Mouse (Mus musculus): ENCODE data around the gene Det1. TPM values are rescaled to one million over a fixed set of nuclear protein-coding genes. Genes with fewer than 3 reads are reported as not detected.

The Det1 gene
- total RNA-seq, 1 experiment = 14.5 TPM

DNA sequence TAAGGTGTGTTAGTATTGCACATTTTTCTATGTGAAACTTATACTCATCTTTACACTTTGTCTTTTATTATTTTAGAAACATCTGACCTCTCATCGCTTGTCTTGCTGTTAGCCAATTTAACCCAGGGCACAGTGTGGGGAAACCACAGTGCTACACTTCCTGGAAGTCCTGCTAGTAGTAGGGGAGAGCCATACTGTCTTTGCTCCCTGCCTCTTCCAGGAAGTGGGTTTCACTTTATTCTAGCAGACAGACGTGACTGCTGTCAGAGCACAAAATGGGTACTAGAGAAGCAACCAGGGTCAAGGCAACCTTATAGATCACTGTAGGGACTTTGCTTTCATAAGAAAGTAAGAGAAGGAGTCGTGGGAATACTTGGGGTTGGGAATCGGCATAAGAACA is 7.0 kb upstream of the Det1 start:
- Histone ChIP-seq H3K4me3 (ENCODE audit: insufficient read depth in 1 of 2, low read depth in 1 of 2, low read length in 2 of 2, poor library complexity in 1 of 2, severe bottlenecking in 1 of 2) (no peak overlapping the region), H3K9me3 (ENCODE audit: control insufficient read depth, insufficient read depth, low read depth, low read length) (no peaks in the 10 kb centered on the region), H3K36me3 (ENCODE audit: control insufficient read depth, insufficient read depth, low read length, poor library complexity, severe bottlenecking) (no peaks in the 10 kb centered on the region), H3K4me1 (ENCODE audit: control insufficient read depth in 2 of 2, insufficient read depth in 2 of 2, low read length in 2 of 2, poor library complexity in 1 of 2) (peaks cover 2 to 5% of the 10 kb centered on the region in 2 experiments; a peak in 1 of 4 replicates), H3K9ac (ENCODE audit: insufficient read depth, low read depth, low read length, poor library complexity, severe bottlenecking) (no peak overlapping the region), H3K27ac (ENCODE audit: insufficient read depth, low read depth, low read length, poor library complexity, severe bottlenecking) (no peak overlapping the region)
- in situ Hi-C loops (cut with MboI; ENCODE audit: low sequenced_read_pairs in 2 of 2, unreplicated experiment in 2 of 2) = no loop called here
- no peak for DNase-seq (ENCODE audit: low read depth, low spot score)
- TF ChIP-seq CHD2 (IDR thresholded peaks at IDR 0.05; ENCODE audit: low read depth, low read length) (no peak), ZNF384 (IDR thresholded peaks at IDR 0.05; ENCODE audit: low read depth, low read length) (no peak), MAFK (IDR thresholded peaks at IDR 0.05; ENCODE audit: insufficient read depth, low read depth, low read length) (no peak), ZC3H11A (IDR thresholded peaks at IDR 0.05; ENCODE audit: borderline replicate concordance, low read depth, low read length) (no peak), HCFC1 (IDR thresholded peaks at IDR 0.05; ENCODE audit: borderline replicate concordance, insufficient read depth, low read length) (no peak)

DNA sequence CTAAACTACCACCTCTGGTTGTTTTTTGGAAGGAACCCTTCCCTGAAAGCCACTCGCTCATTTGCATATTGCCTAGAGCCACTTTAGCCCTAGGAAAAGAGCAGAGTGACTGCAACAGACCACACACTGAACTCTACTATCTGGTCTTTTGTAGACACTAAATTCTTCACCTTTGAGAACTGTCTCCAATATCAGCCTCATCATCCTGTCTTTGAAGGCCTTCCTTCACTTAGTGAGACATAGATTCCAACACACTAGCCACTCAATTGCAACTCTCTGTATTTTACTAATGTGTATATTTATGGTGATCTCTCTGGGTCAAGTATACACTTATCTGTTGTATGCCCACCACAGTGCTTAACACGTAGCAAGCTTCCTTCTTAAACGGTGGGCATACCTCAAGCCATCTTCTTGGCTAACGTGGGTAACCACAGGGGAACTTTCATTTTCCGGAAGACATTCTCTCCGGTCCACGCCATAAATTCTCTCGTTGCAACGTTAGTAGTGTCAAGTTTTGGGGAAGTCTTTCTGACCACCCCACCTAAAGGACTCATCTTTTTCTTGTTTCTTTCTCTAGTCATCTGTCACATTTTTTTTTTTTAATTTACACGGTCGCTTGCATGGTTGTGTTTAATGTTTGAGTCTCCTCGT is 872 bp downstream of the Det1 start:
- no peak for DNase-seq (ENCODE audit: low read depth, low spot score)
- Histone ChIP-seq H3K4me3 (ENCODE audit: insufficient read depth in 1 of 2, low read depth in 1 of 2, low read length in 2 of 2, poor library complexity in 1 of 2, severe bottlenecking in 1 of 2) (peak overlapping the region; percentile 80 to 86), H3K36me3 (ENCODE audit: control insufficient read depth, insufficient read depth, low read length, poor library complexity, severe bottlenecking) (peaks cover 12% of the 10 kb centered on the region), H3K9ac (ENCODE audit: insufficient read depth, low read depth, low read length, poor library complexity, severe bottlenecking) (peak overlapping the region; percentile 88), H3K27ac (ENCODE audit: insufficient read depth, low read depth, low read length, poor library complexity, severe bottlenecking) (peak overlapping the region; percentile 71; the same call in 1 of the 2 replicates), H3K9me3 (ENCODE audit: control insufficient read depth, insufficient read depth, low read depth, low read length) (no peaks in the 10 kb centered on the region), H3K4me1 (ENCODE audit: control insufficient read depth in 2 of 2, insufficient read depth in 2 of 2, low read length in 2 of 2, poor library complexity in 1 of 2) (peaks cover 0 to 13% of the 10 kb centered on the region in 2 experiments; a peak in 2 of 4 replicates)
- no peak for TF ChIP-seq CHD2 (IDR thresholded peaks at IDR 0.05; ENCODE audit: low read depth, low read length)
- TF ChIP-seq ZC3H11A (IDR thresholded peaks at IDR 0.05; ENCODE audit: borderline replicate concordance, low read depth, low read length) = no peak
- TF ChIP-seq HCFC1 (IDR thresholded peaks at IDR 0.05; ENCODE audit: borderline replicate concordance, insufficient read depth, low read length) = no peak
- no peak for TF ChIP-seq ZNF384 (IDR thresholded peaks at IDR 0.05; ENCODE audit: low read depth, low read length)
- TF ChIP-seq MAFK (IDR thresholded peaks at IDR 0.05; ENCODE audit: insufficient read depth, low read depth, low read length) = no peak
- in situ Hi-C loops (cut with MboI; ENCODE audit: low sequenced_read_pairs in 2 of 2, unreplicated experiment in 2 of 2) = no loop called here

DNA sequence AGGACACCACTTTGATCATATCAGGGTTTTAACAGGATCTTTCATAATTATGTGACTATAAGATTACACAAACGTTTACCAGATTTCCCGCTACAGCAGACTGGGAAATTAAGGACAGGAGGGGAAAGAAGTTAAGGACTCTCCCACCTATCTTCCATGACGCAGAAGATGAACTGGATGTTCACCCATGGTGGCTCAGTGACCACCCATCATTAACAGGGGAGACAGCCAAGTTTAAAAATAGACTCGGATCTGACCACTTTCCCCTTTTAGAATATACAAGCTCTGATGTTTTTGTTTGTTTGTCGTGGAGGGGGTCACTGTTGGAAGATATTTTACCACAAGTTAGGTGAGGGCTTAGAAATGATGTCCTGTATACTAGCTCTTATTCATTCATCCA is 5.5 kb downstream of the Det1 start:
- H3K27ac ChIP-seq (ENCODE audit: insufficient read depth, low read depth, low read length, poor library complexity, severe bottlenecking) = no peak overlapping the region
- no peak for TF ChIP-seq HCFC1 (IDR thresholded peaks at IDR 0.05; ENCODE audit: borderline replicate concordance, insufficient read depth, low read length)
- no peak for TF ChIP-seq CHD2 (IDR thresholded peaks at IDR 0.05; ENCODE audit: low read depth, low read length)
- no peak for TF ChIP-seq ZC3H11A (IDR thresholded peaks at IDR 0.05; ENCODE audit: borderline replicate concordance, low read depth, low read length)
- TF ChIP-seq ZNF384 (IDR thresholded peaks at IDR 0.05; ENCODE audit: low read depth, low read length) = no peak
- no peak for TF ChIP-seq MAFK (IDR thresholded peaks at IDR 0.05; ENCODE audit: insufficient read depth, low read depth, low read length)
- H3K9ac ChIP-seq (ENCODE audit: insufficient read depth, low read depth, low read length, poor library complexity, severe bottlenecking) = no peak overlapping the region
- H3K4me3 ChIP-seq (ENCODE audit: insufficient read depth in 1 of 2, low read depth in 1 of 2, low read length in 2 of 2, poor library complexity in 1 of 2, severe bottlenecking in 1 of 2) = no peak overlapping the region
- in situ Hi-C loops (cut with MboI; ENCODE audit: low sequenced_read_pairs in 2 of 2, unreplicated experiment in 2 of 2) = no loop called here
- peaks cover 0 to 13% of the 10 kb centered on the region in 2 experiments; a peak in 2 of 4 replicates for H3K4me1 ChIP-seq (ENCODE audit: control insufficient read depth in 2 of 2, insufficient read depth in 2 of 2, low read length in 2 of 2, poor library complexity in 1 of 2)
- DNase-seq (ENCODE audit: low read depth, low spot score) = no peak
- H3K36me3 ChIP-seq (ENCODE audit: control insufficient read depth, insufficient read depth, low read length, poor library complexity, severe bottlenecking) = peaks cover 21% of the 10 kb centered on the region
- no peaks in the 10 kb centered on the region for H3K9me3 ChIP-seq (ENCODE audit: control insufficient read depth, insufficient read depth, low read depth, low read length)

GRCm38 (mm10) chr7:78837250-78837649 is 9.8 kb downstream of the Det1 start:
- in situ Hi-C loops (cut with MboI; ENCODE audit: low sequenced_read_pairs in 2 of 2, unreplicated experiment in 2 of 2) = no loop called here
- H3K36me3 ChIP-seq (ENCODE audit: control insufficient read depth, insufficient read depth, low read length, poor library complexity, severe bottlenecking) = peaks cover 13% of the 10 kb centered on the region

More at GRCm38 (mm10) chr7:78837250-78837649, 9.8 kb downstream of the Det1 start:
- H3K4me1 ChIP-seq (ENCODE audit: control insufficient read depth in 2 of 2, insufficient read depth in 2 of 2, low read length in 2 of 2, poor library complexity in 1 of 2) = no peaks in the 10 kb centered on the region
- no peak overlapping the region for H3K27ac ChIP-seq (ENCODE audit: insufficient read depth, low read depth, low read length, poor library complexity, severe bottlenecking)
- no peaks in the 10 kb centered on the region for H3K9me3 ChIP-seq (ENCODE audit: control insufficient read depth, insufficient read depth, low read depth, low read length)
- TF ChIP-seq HCFC1 (IDR thresholded peaks at IDR 0.05; ENCODE audit: borderline replicate concordance, insufficient read depth, low read length) = no peak
- no peak for TF ChIP-seq MAFK (IDR thresholded peaks at IDR 0.05; ENCODE audit: insufficient read depth, low read depth, low read length)
- TF ChIP-seq CHD2 (IDR thresholded peaks at IDR 0.05; ENCODE audit: low read depth, low read length) = no peak
- no peak for TF ChIP-seq ZC3H11A (IDR thresholded peaks at IDR 0.05; ENCODE audit: borderline replicate concordance, low read depth, low read length)
- no peak for TF ChIP-seq ZNF384 (IDR thresholded peaks at IDR 0.05; ENCODE audit: low read depth, low read length)
- no peak overlapping the region for H3K4me3 ChIP-seq (ENCODE audit: insufficient read depth in 1 of 2, low read depth in 1 of 2, low read length in 2 of 2, poor library complexity in 1 of 2, severe bottlenecking in 1 of 2)
- DNase-seq (ENCODE audit: low read depth, low spot score) = no peak
- H3K9ac ChIP-seq (ENCODE audit: insufficient read depth, low read depth, low read length, poor library complexity, severe bottlenecking) = no peak overlapping the region
